Mouse (Mus musculus) stomach, embryonic 16.5 days (tissue): ENCODE data around the gene Tenm4. TPM values are rescaled to one million over a fixed set of nuclear protein-coding genes. Genes with fewer than 3 reads are reported as not detected.

Experiments used
- ATAC-seq: fragments of 200-750 bp; cut with Nextera tagmentation; 2 replicates; pipeline ENCODE4 v1.8.0; 2017; ENCODE audit warnings: moderate number of reproducible peaks, moderate TSS enrichment; ENCODE audit not compliant: insufficient read depth, low FRiP score
- H3K27ac ChIP-seq: fragments of 300-500 bp; sonication (generic); 2 replicates; pipeline ENCODE4 v1.5.1; 2014; ENCODE audit warnings: low read length
- H3K27me3 ChIP-seq: fragments of 300-500 bp; sonication (generic); 2 replicates; pipeline ENCODE4 v1.6.1; 2014; ENCODE audit warnings: low read length, control low read depth, mixed read lengths; ENCODE audit not compliant: control insufficient read depth, insufficient read depth
- H3K36me3 ChIP-seq: fragments of 300-500 bp; sonication (generic); 2 replicates; pipeline ENCODE4 v1.6.1; 2014; ENCODE audit warnings: low read length; ENCODE audit not compliant: control insufficient read depth, insufficient read depth
- H3K4me1 ChIP-seq: fragments of 300-500 bp; sonication (generic); 2 replicates; pipeline ENCODE4 v1.6.1; 2014; ENCODE audit warnings: low read length, control low read depth, mixed read lengths; ENCODE audit not compliant: control insufficient read depth, insufficient read depth
- H3K4me2 ChIP-seq: fragments of 300-500 bp; sonication (generic); 2 replicates; pipeline ENCODE4 v1.6.1; 2014; ENCODE audit warnings: low read depth, low read length, mixed read lengths
- H3K4me3 ChIP-seq: fragments of 300-500 bp; sonication (generic); replicated peaks from 2 replicates; pipeline ENCODE4 v1.5.1; 2014; ENCODE audit warnings: mild to moderate bottlenecking, low read length
- H3K9ac ChIP-seq: fragments of 300-500 bp; sonication (generic); 2 replicates; pipeline ENCODE4 v1.6.1; 2014; ENCODE audit warnings: low read length
- H3K9me3 ChIP-seq: fragments of 300-500 bp; sonication (generic); replicated peaks from 2 replicates; pipeline ENCODE4 v1.6.1; 2016; ENCODE audit warnings: low read length, control low read depth; ENCODE audit not compliant: control insufficient read depth
- WGBS: fragments of 180-500 bp; shearing (Covaris S2); extraction: QIAGEN DNeasy Blood & Tissue Kit; methylation state at CpG from one replicate; pipeline ENCODE4 v1.1.7; 2014; 5-methylcytosine and 5-hydroxymethylcytosine counted together
- polyA plus RNA-seq: library from polyadenylated mRNA; unstranded; fragments of >200 nt; fragmentation: Nextera tagmentation; extraction: Ambion mirVana; gene quantifications from 2 replicates; pipeline ENCODE4 v1.2.1, GENCODE M21; 2015

Tenm4 gene
- polyA plus RNA-seq, 1 experiment from 2014 or later: 22.7 TPM

- H3K27ac ChIP-seq: peak overlapping the region; percentile 64
- H3K9me3 ChIP-seq: no peaks in the 10 kb centered on the region
- no peaks in the 10 kb centered on the region for H3K36me3 ChIP-seq
- 70% methylated on average over 4 of the region's 4 CpGs for WGBS
- H3K4me3 ChIP-seq: no peak overlapping the region
- no peak overlapping the region for H3K9ac ChIP-seq
- H3K27me3 ChIP-seq: no peaks in the 10 kb centered on the region
- ATAC-seq: no peak
- H3K4me1 ChIP-seq: peaks cover 4% of the 10 kb centered on the region; the same call in 1 of the 2 replicates
- no peak overlapping the region for H3K4me2 ChIP-seq
Measured at GRCm38 (mm10) chr7:96769784-96770183, 598.7 kb downstream of the Tenm4 start.

GRCm38 (mm10) chr7:96772966-96773365 is 601.9 kb downstream of the Tenm4 start:
- no peak overlapping the region for H3K4me2 ChIP-seq
- no peaks in the 10 kb centered on the region for H3K27me3 ChIP-seq
- WGBS: 76% methylated on average over 4 of the region's 4 CpGs
- 0 out of 2 replicates have a peak, but pooled peaks cover 5% of the 10 kb centered on the region for H3K9me3 ChIP-seq
- ATAC-seq: no peak
- H3K36me3 ChIP-seq: no peaks in the 10 kb centered on the region
- H3K9ac ChIP-seq: no peak overlapping the region
- H3K27ac ChIP-seq: no peak overlapping the region
- no peak overlapping the region for H3K4me3 ChIP-seq
- H3K4me1 ChIP-seq: peaks cover 10% of the 10 kb centered on the region; the same call in 1 of the 2 replicates

GRCm38 (mm10) chr7:96773585-96774225 is 602.7 kb downstream of the Tenm4 start:
- Histone ChIP-seq H3K27ac (peak overlapping the region; percentile 93), H3K4me2 (no peak overlapping the region), H3K4me1 (peaks cover 10% of the 10 kb centered on the region; the same call in 1 of the 2 replicates), H3K4me3 (no peak overlapping the region), H3K9me3 (0 out of 2 replicates have a peak, but pooled peaks cover 5% of the 10 kb centered on the region), H3K36me3 (no peaks in the 10 kb centered on the region), H3K27me3 (no peaks in the 10 kb centered on the region), H3K9ac (no peak overlapping the region)
- 89% methylated on average over 17 of the region's 17 CpGs for WGBS
- no peak for ATAC-seq

GRCm38 (mm10) chr7:96775080-96775486 is 604.0 kb downstream of the Tenm4 start:
- H3K9ac ChIP-seq: peak overlapping the region; percentile 43; the same call in 1 of the 2 replicates
- H3K27me3 ChIP-seq: no peaks in the 10 kb centered on the region
- peak; percentile 68 for ATAC-seq
- H3K36me3 ChIP-seq: no peaks in the 10 kb centered on the region
- H3K4me2 ChIP-seq: no peak overlapping the region
- H3K27ac ChIP-seq: peak overlapping the region; percentile 93
- no peak overlapping the region for H3K4me3 ChIP-seq
- H3K4me1 ChIP-seq: peaks cover 10% of the 10 kb centered on the region; the same call in 1 of the 2 replicates
- 33% methylated on average over 6 of the region's 6 CpGs for WGBS
- 0 out of 2 replicates have a peak, but pooled peaks cover 5% of the 10 kb centered on the region for H3K9me3 ChIP-seq

- H3K4me2 ChIP-seq: no peak overlapping the region
- no peak overlapping the region for H3K9ac ChIP-seq
- no peaks in the 10 kb centered on the region for H3K27me3 ChIP-seq
- no peak for ATAC-seq
- WGBS: 74% methylated on average over 8 of the region's 8 CpGs
- peaks cover 10% of the 10 kb centered on the region; the same call in 1 of the 2 replicates for H3K4me1 ChIP-seq
- H3K36me3 ChIP-seq: no peaks in the 10 kb centered on the region
- H3K9me3 ChIP-seq: 0 out of 2 replicates have a peak, but pooled peaks cover 5% of the 10 kb centered on the region
- no peak overlapping the region for H3K4me3 ChIP-seq
- H3K27ac ChIP-seq: no peak overlapping the region
Measured at GRCm38 (mm10) chr7:96777938-96778600, 607.0 kb downstream of the Tenm4 start.

- Histone ChIP-seq H3K4me3 (no peak overlapping the region), H3K4me1 (peaks cover 10% of the 10 kb centered on the region; the same call in 1 of the 2 replicates), H3K27me3 (no peaks in the 10 kb centered on the region), H3K27ac (no peak overlapping the region), H3K36me3 (no peaks in the 10 kb centered on the region), H3K9ac (no peak overlapping the region), H3K9me3 (0 out of 2 replicates have a peak, but pooled peaks cover 5% of the 10 kb centered on the region), H3K4me2 (no peak overlapping the region)
- ATAC-seq: no peak
- WGBS: 53% methylated on average over 3 of the region's 3 CpGs
Measured at GRCm38 (mm10) chr7:96778601-96778969, 607.5 kb downstream of the Tenm4 start.

- WGBS: 67% methylated on average over 1 of the region's 1 CpGs
Measured at GRCm38 (mm10) chr7:96780556-96780955, 609.5 kb downstream of the Tenm4 start.

GRCm38 (mm10) chr7:96781068-96781467 is 610.0 kb downstream of the Tenm4 start:
- no peak overlapping the region for H3K27ac ChIP-seq
- WGBS: 71% methylated on average over 6 of the region's 6 CpGs
- no peak overlapping the region for H3K4me2 ChIP-seq
- 0 out of 2 replicates have a peak, but pooled peaks cover 5% of the 10 kb centered on the region for H3K9me3 ChIP-seq
- ATAC-seq: peak; percentile 64; the same call in 1 of the 2 replicates
- 0 out of 2 replicates have a peak, but pooled peaks cover under 1% of the 10 kb centered on the region for H3K4me1 ChIP-seq
- H3K4me3 ChIP-seq: no peak overlapping the region
- H3K36me3 ChIP-seq: no peaks in the 10 kb centered on the region
- H3K9ac ChIP-seq: no peak overlapping the region
- H3K27me3 ChIP-seq: no peaks in the 10 kb centered on the region

More at GRCm38 (mm10) chr7:96780556-96780955, 609.5 kb downstream of the Tenm4 start:
- H3K36me3 ChIP-seq: no peaks in the 10 kb centered on the region
- H3K4me3 ChIP-seq: no peak overlapping the region
- H3K9me3 ChIP-seq: 0 out of 2 replicates have a peak, but pooled peaks cover 5% of the 10 kb centered on the region
- ATAC-seq: no peak
- peaks cover 5% of the 10 kb centered on the region; the same call in 1 of the 2 replicates for H3K4me1 ChIP-seq
- no peak overlapping the region for H3K4me2 ChIP-seq
- H3K27me3 ChIP-seq: no peaks in the 10 kb centered on the region
- no peak overlapping the region for H3K9ac ChIP-seq
- H3K27ac ChIP-seq: no peak overlapping the region

- ATAC-seq: no peak
- H3K9me3 ChIP-seq: no peaks in the 10 kb centered on the region
- 83% methylated on average over 4 of the region's 4 CpGs for WGBS
- no peaks in the 10 kb centered on the region for H3K4me1 ChIP-seq
- no peak overlapping the region for H3K4me2 ChIP-seq
- H3K27me3 ChIP-seq: no peaks in the 10 kb centered on the region
- H3K4me3 ChIP-seq: no peak overlapping the region
- no peak overlapping the region for H3K27ac ChIP-seq
- H3K36me3 ChIP-seq: no peaks in the 10 kb centered on the region
- H3K9ac ChIP-seq: no peak overlapping the region
Measured at GRCm38 (mm10) chr7:96782686-96783085, 611.6 kb downstream of the Tenm4 start.
